In genomic region chr14:102951974-102952373, GRCm38 (mm10) we compare ENCODE assay signal across 28 mouse cellular contexts. TPM values are rescaled to one million over a fixed set of nuclear protein-coding genes. Genes with fewer than 3 reads are reported as not detected.
DNase-seq lines count a peak whose midpoint lies in the region; ATAC-seq and TF ChIP-seq lines count a peak whose summit lies in the region.
"Had no signal": no experiment of that assay in that cellular context is flagged by ENCODE, and none has a peak within 500 bp of the region (broad histone marks: within the 10 kb centered on the region; RNA-seq: fewer than 3 reads in every experiment).

No protein-coding gene starts in this region.

- WGBS in liver, postnatal 0 days (ENCODE audit: insufficient replicate concordance): 50% methylated on average over 1 of the region's 1 CpGs
- WGBS in large intestine, adult 2 months: 21% methylated on average over 1 of the region's 1 CpGs

- H3K4me1 ChIP-seq in liver, postnatal 0 days (ENCODE audit: insufficient read depth): no peaks in the 10 kb centered on the region
- H3K4me1 ChIP-seq: forebrain, embryonic 13.5 days; heart, embryonic 10.5 days; heart, embryonic 15.5 days; hindbrain, embryonic 12.5 days; intestine, embryonic 15.5 days; limb, embryonic 12.5 days; liver, embryonic 13.5 days; stomach, embryonic 15.5 days had no signal

- peak; percentile 12 to 31 for DNase-seq in kidney, adult 8-10 months
- DNase-seq in kidney, postnatal 14 days: no peak
- no peak for DNase-seq in liver, postnatal 0 days
- no peak for DNase-seq in liver
- peak; percentile 78 for DNase-seq in adrenal gland, postnatal 14 days
- DNase-seq in large intestine, adult 2 months (ENCODE audit: low read depth, low spot score): peak; percentile 74
- DNase-seq in cerebellum, postnatal 25 days: no peak
- no peak for DNase-seq in lung, postnatal 25 days (ENCODE audit: low spot score)
- DNase-seq: cerebellum, adult 8-10 months; cerebellum, postnatal 36 days; gastrocnemius, postnatal 14 days; heart, postnatal 36 days; liver, embryonic 13.5 days; lung, adult 2 months; lung, postnatal 10 days; midbrain, embryonic 14.5 days; right cerebral cortex, postnatal 25 days; thymus, postnatal 14 days had no signal

- no peaks in the 10 kb centered on the region for H3K9me3 ChIP-seq in liver, postnatal 0 days (ENCODE audit: low read length)
- H3K9me3 ChIP-seq: forebrain, embryonic 13.5 days; heart, embryonic 10.5 days; heart, embryonic 15.5 days; hindbrain, embryonic 12.5 days; intestine, embryonic 15.5 days; limb, embryonic 12.5 days; liver, embryonic 13.5 days; stomach, embryonic 15.5 days had no signal

- no peak overlapping the region for H3K27ac ChIP-seq in liver, postnatal 0 days (ENCODE audit: low read depth)
- H3K27ac ChIP-seq: forebrain, embryonic 13.5 days; heart, embryonic 10.5 days; heart, embryonic 15.5 days; hindbrain, embryonic 12.5 days; hindbrain, postnatal 0 days; intestine, embryonic 15.5 days; left cerebral cortex, adult 2 months; limb, embryonic 12.5 days; liver, embryonic 13.5 days; stomach, embryonic 15.5 days had no signal

- no peak for TF ChIP-seq EP300 in liver, postnatal 0 days (IDR thresholded peaks at IDR 0.05; ENCODE audit: low read depth)

- no peaks in the 10 kb centered on the region for H3K36me3 ChIP-seq in liver, postnatal 0 days (replicated peaks; ENCODE audit: insufficient read depth, low read length)
- H3K36me3 ChIP-seq: heart, embryonic 10.5 days; heart, embryonic 15.5 days; hindbrain, embryonic 12.5 days; intestine, embryonic 15.5 days; limb, embryonic 12.5 days; liver, embryonic 13.5 days; stomach, embryonic 15.5 days had no signal

- peak; percentile 55; the same call in 1 of the 2 replicates for ATAC-seq in liver, postnatal 0 days
- ATAC-seq: forebrain, embryonic 13.5 days; hindbrain, postnatal 0 days; intestine, embryonic 15.5 days had no signal

- H3K27me3 ChIP-seq in liver, postnatal 0 days (ENCODE audit: insufficient read depth, low read length): no peaks in the 10 kb centered on the region
- H3K27me3 ChIP-seq: forebrain, embryonic 13.5 days; heart, embryonic 15.5 days; hindbrain, embryonic 12.5 days; intestine, embryonic 15.5 days; limb, embryonic 12.5 days; liver, embryonic 13.5 days; stomach, embryonic 15.5 days had no signal

- H3K4me3 ChIP-seq in liver, postnatal 0 days (ENCODE audit: low read depth, low read length): no peak overlapping the region
- H3K4me3 ChIP-seq: forebrain, embryonic 13.5 days; heart, embryonic 10.5 days; heart, embryonic 15.5 days; hindbrain, embryonic 12.5 days; intestine, embryonic 15.5 days; left cerebral cortex, adult 2 months; limb, embryonic 12.5 days; liver, embryonic 13.5 days; stomach, embryonic 15.5 days had no signal

- no peak overlapping the region for H3K4me2 ChIP-seq in liver, postnatal 0 days (ENCODE audit: low read depth, low read length)
- H3K4me2 ChIP-seq: forebrain, embryonic 13.5 days; heart, embryonic 15.5 days; hindbrain, embryonic 12.5 days; intestine, embryonic 15.5 days; limb, embryonic 12.5 days; liver, embryonic 13.5 days; stomach, embryonic 15.5 days had no signal

- H3K9ac ChIP-seq in liver, postnatal 0 days (replicated peaks): no peak overlapping the region
- H3K9ac ChIP-seq: forebrain, embryonic 13.5 days; heart, embryonic 15.5 days; hindbrain, embryonic 12.5 days; intestine, embryonic 15.5 days; limb, embryonic 12.5 days; liver, embryonic 13.5 days; stomach, embryonic 15.5 days had no signal

- TF ChIP-seq CTCF in liver, postnatal 0 days (IDR thresholded peaks at IDR 0.05; ENCODE audit: low read depth): no peak

RNA-seq across cellular contexts. Expression of gene Kctd12, which starts 30.5 kb away (rescaled TPM):
- 2.6 and 3.4 TPM in 2 replicates for polyA plus RNA-seq in liver, postnatal 0 days (2015; fragmentation: Nextera tagmentation; extraction: Ambion mirVana)
- total RNA-seq in adrenal gland, postnatal 14 days (2021): 53.3 and 64.9 TPM in 2 replicates
- polyA plus RNA-seq in large intestine, adult 2 months (2012; rRNA removed): 7.3 and 14.1 TPM in 2 replicates
- total RNA-seq: MEL had no signal

Comparison
In these comparisons a context has a peak if more than half of its experiments do, and no peak if none do; other contexts are left out.
1. DNase-seq: peak in kidney, adult 8-10 months (2 of 2), adrenal gland, postnatal 14 days (single experiment) and large intestine, adult 2 months (single experiment); none in kidney, postnatal 14 days (single experiment), liver, postnatal 0 days (single experiment), liver (single experiment), cerebellum, postnatal 25 days (0 of 2) and lung, postnatal 25 days (single experiment).